Mouse (Mus musculus) urinary bladder, postnatal 14 days (tissue): ENCODE results near the gene 1700022I11Rik.
A peak's percentile ranks its signal among the peaks of the same experiment; 100 is the strongest.

Source experiments
- DNase-seq: peaks from one replicate; pipeline ENCODE4 v3.0.0; 2021; ENCODE audit warnings: low spot score

1700022I11Rik gene

GRCm38 (mm10) chr4:42969304-42969703 is at the start of gene 1700022I11Rik:
TSS of gene 1700022I11Rik (plus strand) at chr4:42969604.
- DNase-seq: no peak

GRCm38 (mm10) chr4:42920726-42921125 is 48.7 kb upstream of the 1700022I11Rik start:
- DNase-seq: no peak

- no peak for DNase-seq
Observed at GRCm38 (mm10) chr4:42921536-42921935, 47.9 kb upstream of the 1700022I11Rik start.

- no peak for DNase-seq
Observed at GRCm38 (mm10) chr4:42922056-42922455, 47.3 kb upstream of the 1700022I11Rik start.

- no peak for DNase-seq
Observed at GRCm38 (mm10) chr4:42922461-42922860, 46.9 kb upstream of the 1700022I11Rik start.

- DNase-seq: no peak
Observed at GRCm38 (mm10) chr4:42924095-42924710, 45.2 kb upstream of the 1700022I11Rik start.

- DNase-seq: no peak
Observed at GRCm38 (mm10) chr4:42928209-42928608, 41.2 kb upstream of the 1700022I11Rik start.

- no peak for DNase-seq
Observed at GRCm38 (mm10) chr4:42928952-42929351, 40.5 kb upstream of the 1700022I11Rik start.

GRCm38 (mm10) chr4:42932229-42932969 is 37.0 kb upstream of the 1700022I11Rik start:
- DNase-seq: no peak

GRCm38 (mm10) chr4:42933630-42934029 is 35.8 kb upstream of the 1700022I11Rik start:
- peak; percentile 77 for DNase-seq

- DNase-seq: no peak
Observed at GRCm38 (mm10) chr4:42941396-42941795, 28.0 kb upstream of the 1700022I11Rik start.

- no peak for DNase-seq
Observed at GRCm38 (mm10) chr4:42943341-42943740, 26.1 kb upstream of the 1700022I11Rik start.

GRCm38 (mm10) chr4:42944185-42944584 is 25.2 kb upstream of the 1700022I11Rik start:
- no peak for DNase-seq

GRCm38 (mm10) chr4:42945043-42945442 is 24.4 kb upstream of the 1700022I11Rik start:
- peak; percentile 40 for DNase-seq

GRCm38 (mm10) chr4:42945445-42945844 is 24.0 kb upstream of the 1700022I11Rik start:
- DNase-seq: no peak

GRCm38 (mm10) chr4:42945952-42946351 is 23.5 kb upstream of the 1700022I11Rik start:
- DNase-seq: peak; percentile 47

GRCm38 (mm10) chr4:42946733-42947290 is 22.6 kb upstream of the 1700022I11Rik start:
- no peak for DNase-seq

GRCm38 (mm10) chr4:42948527-42948926 is 20.9 kb upstream of the 1700022I11Rik start:
- no peak for DNase-seq

- DNase-seq: no peak
Observed at GRCm38 (mm10) chr4:42949051-42949675, 20.2 kb upstream of the 1700022I11Rik start.

- peak; percentile 96 for DNase-seq
Observed at GRCm38 (mm10) chr4:42949676-42950051, 19.7 kb upstream of the 1700022I11Rik start, which contains the start of gene Dnajb5. TSS of gene Dnajb5 (plus strand) at chr4:42949814.

GRCm38 (mm10) chr4:42950065-42950558 is 19.3 kb upstream of the 1700022I11Rik start:
- peak; percentile 87 for DNase-seq
